Mouse (Mus musculus) forebrain, embryonic 16.5 days (tissue): ENCODE measurements around the gene Adarb1. TPM values are rescaled to one million over a fixed set of nuclear protein-coding genes. Genes with fewer than 3 reads are reported as not detected.

Source experiments
- ATAC-seq: fragments of 200-750 bp; cut with Nextera tagmentation; 2 replicates; pipeline ENCODE4 v1.8.0; 2017; ENCODE audit warnings: mild to moderate bottlenecking, moderate library complexity
- H3K27ac ChIP-seq: fragments of 300-500 bp; sonication (generic); 2 replicates; pipeline ENCODE4 v1.5.1; 2014; ENCODE audit warnings: low read length, control low read depth
- H3K27me3 ChIP-seq: fragments of 300-500 bp; sonication (generic); replicated peaks from 2 replicates; pipeline ENCODE4 v1.6.1; 2014; ENCODE audit warnings: low read length; ENCODE audit not compliant: control insufficient read depth, insufficient read depth
- H3K36me3 ChIP-seq: fragments of 300-500 bp; sonication (generic); 2 replicates; pipeline ENCODE4 v1.6.1; 2014; ENCODE audit not compliant: control insufficient read depth, insufficient read depth
- H3K4me1 ChIP-seq: fragments of 300-500 bp; sonication (generic); replicated peaks from 2 replicates; pipeline ENCODE4 v1.6.1; 2014; ENCODE audit warnings: low read length; ENCODE audit not compliant: control insufficient read depth, insufficient read depth
- H3K4me2 ChIP-seq: fragments of 300-500 bp; sonication (generic); 2 replicates; pipeline ENCODE4 v1.6.1; 2014; ENCODE audit warnings: mild to moderate bottlenecking, low read length, control low read depth
- H3K4me3 ChIP-seq: fragments of 300-500 bp; sonication (generic); replicated peaks from 2 replicates; pipeline ENCODE4 v1.5.1; 2014; ENCODE audit warnings: mild to moderate bottlenecking, low read length, control low read depth
- H3K9ac ChIP-seq: fragments of 300-500 bp; sonication (generic); replicated peaks from 2 replicates; pipeline ENCODE4 v1.6.1; 2014; ENCODE audit warnings: low read depth, low read length, control low read depth
- H3K9me3 ChIP-seq: fragments of 300-500 bp; sonication (generic); 2 replicates; pipeline ENCODE4 v1.6.1; 2016; ENCODE audit warnings: low read length; ENCODE audit not compliant: control insufficient read depth
- WGBS: fragments of 180-500 bp; shearing (Covaris S2); extraction: QIAGEN DNeasy Blood & Tissue Kit; methylation state at CpG from one replicate; pipeline ENCODE4 v1.1.7; 2014; 5-methylcytosine and 5-hydroxymethylcytosine counted together
- polyA plus RNA-seq: library from polyadenylated mRNA; unstranded; fragments of >200 nt; fragmentation: Nextera tagmentation; extraction: Ambion mirVana; gene quantifications from 2 replicates; pipeline ENCODE4 v1.2.1, GENCODE M21; 2015

Gene Adarb1
- polyA plus RNA-seq, 1 experiment from 2014 or later, result 17.8 TPM

- WGBS, result under 1% methylated on average over 69 of the region's 70 CpGs
- Histone ChIP-seq H3K4me1 (peaks cover 15% of the 10 kb centered on the region), H3K4me2 (peak overlapping the region; percentile 88), H3K4me3 (peak overlapping the region; percentile 76), H3K27ac (peak overlapping the region; percentile 47; the same call in 1 of the 2 replicates), H3K27me3 (peaks cover 5% of the 10 kb centered on the region), H3K9ac (peak overlapping the region; percentile 87), H3K9me3 (no peaks in the 10 kb centered on the region), H3K36me3 (no peaks in the 10 kb centered on the region)
- ATAC-seq, result peak; percentile 78
Measured at GRCm38 (mm10) chr10:77417240-77418102, 599 bp downstream of the Adarb1 start.

- peaks cover 15% of the 10 kb centered on the region for H3K4me1 ChIP-seq
Measured at GRCm38 (mm10) chr10:77416666-77417239, 1.3 kb downstream of the Adarb1 start.

GRCm38 (mm10) chr10:77415867-77416266, 2.2 kb downstream of the Adarb1 start:
- H3K9ac ChIP-seq, result no peak overlapping the region
- no peak overlapping the region for H3K4me3 ChIP-seq
- H3K4me1 ChIP-seq, result peaks cover 15% of the 10 kb centered on the region
- H3K27ac ChIP-seq, result no peak overlapping the region
- no peak for ATAC-seq
- WGBS, result 95% methylated on average over 5 of the region's 5 CpGs
- H3K4me2 ChIP-seq, result no peak overlapping the region
- H3K36me3 ChIP-seq, result no peaks in the 10 kb centered on the region
- H3K9me3 ChIP-seq, result no peaks in the 10 kb centered on the region
- peaks cover 5% of the 10 kb centered on the region for H3K27me3 ChIP-seq

More at GRCm38 (mm10) chr10:77416666-77417239, 1.3 kb downstream of the Adarb1 start:
- Histone ChIP-seq H3K36me3 (no peaks in the 10 kb centered on the region), H3K9me3 (no peaks in the 10 kb centered on the region), H3K27ac (no peak overlapping the region), H3K27me3 (peaks cover 5% of the 10 kb centered on the region), H3K4me2 (peak overlapping the region; percentile 88), H3K4me3 (peak overlapping the region; percentile 76), H3K9ac (peak overlapping the region; percentile 87)
- ATAC-seq, result no peak
- WGBS, result 6% methylated on average over 24 of the region's 24 CpGs

GRCm38 (mm10) chr10:77413791-77414190, 4.3 kb downstream of the Adarb1 start:
- no peak for ATAC-seq
- 34% methylated on average over 2 of the region's 2 CpGs for WGBS
- Histone ChIP-seq H3K27ac (no peak overlapping the region), H3K4me2 (no peak overlapping the region), H3K4me1 (peaks cover 13% of the 10 kb centered on the region), H3K9ac (no peak overlapping the region), H3K27me3 (peaks cover 5% of the 10 kb centered on the region), H3K4me3 (no peak overlapping the region), H3K9me3 (no peaks in the 10 kb centered on the region), H3K36me3 (no peaks in the 10 kb centered on the region)

- ATAC-seq, result no peak
- 72% methylated on average over 2 of the region's 2 CpGs for WGBS
- no peaks in the 10 kb centered on the region; the same call in 1 of the 2 replicates for H3K4me1 ChIP-seq
- H3K36me3 ChIP-seq, result no peaks in the 10 kb centered on the region
- no peak overlapping the region for H3K27ac ChIP-seq
- H3K9ac ChIP-seq, result no peak overlapping the region
- no peak overlapping the region for H3K4me2 ChIP-seq
- no peaks in the 10 kb centered on the region for H3K27me3 ChIP-seq
- no peak overlapping the region for H3K4me3 ChIP-seq
- no peaks in the 10 kb centered on the region for H3K9me3 ChIP-seq
Measured at GRCm38 (mm10) chr10:77409154-77409553, 8.9 kb downstream of the Adarb1 start.

- Histone ChIP-seq H3K27ac (no peak overlapping the region), H3K36me3 (no peaks in the 10 kb centered on the region), H3K4me1 (no peaks in the 10 kb centered on the region; the same call in 1 of the 2 replicates), H3K4me3 (no peak overlapping the region), H3K9me3 (no peaks in the 10 kb centered on the region), H3K9ac (no peak overlapping the region), H3K27me3 (no peaks in the 10 kb centered on the region), H3K4me2 (no peak overlapping the region)
- WGBS, result 81% methylated on average over 9 of the region's 9 CpGs
- no peak for ATAC-seq
Measured at GRCm38 (mm10) chr10:77408241-77408640, 9.8 kb downstream of the Adarb1 start.

- ATAC-seq, result no peak
- 78% methylated on average over 6 of the region's 6 CpGs for WGBS
- H3K27ac ChIP-seq, result no peak overlapping the region
- no peak overlapping the region for H3K9ac ChIP-seq
- no peaks in the 10 kb centered on the region for H3K9me3 ChIP-seq
- no peak overlapping the region for H3K4me2 ChIP-seq
- H3K27me3 ChIP-seq, result no peaks in the 10 kb centered on the region
- no peaks in the 10 kb centered on the region; the same call in 1 of the 2 replicates for H3K4me1 ChIP-seq
- H3K36me3 ChIP-seq, result no peaks in the 10 kb centered on the region
- H3K4me3 ChIP-seq, result no peak overlapping the region
Measured at GRCm38 (mm10) chr10:77406486-77406885, 11.6 kb downstream of the Adarb1 start.

GRCm38 (mm10) chr10:77402463-77402862, 15.6 kb downstream of the Adarb1 start:
- ATAC-seq, result no peak
- Histone ChIP-seq H3K27ac (no peak overlapping the region), H3K9ac (no peak overlapping the region), H3K27me3 (no peaks in the 10 kb centered on the region), H3K4me3 (no peak overlapping the region), H3K4me2 (no peak overlapping the region), H3K9me3 (no peaks in the 10 kb centered on the region), H3K36me3 (no peaks in the 10 kb centered on the region), H3K4me1 (no peaks in the 10 kb centered on the region; the same call in 1 of the 2 replicates)
- WGBS, result 81% methylated on average over 1 of the region's 1 CpGs

- Histone ChIP-seq H3K27ac (no peak overlapping the region), H3K27me3 (no peaks in the 10 kb centered on the region), H3K9ac (no peak overlapping the region), H3K36me3 (no peaks in the 10 kb centered on the region), H3K4me3 (no peak overlapping the region), H3K4me1 (no peaks in the 10 kb centered on the region; the same call in 1 of the 2 replicates), H3K9me3 (no peaks in the 10 kb centered on the region), H3K4me2 (no peak overlapping the region)
- no peak for ATAC-seq
- WGBS, result 93% methylated on average over 6 of the region's 6 CpGs
Measured at GRCm38 (mm10) chr10:77401039-77401438, 17.0 kb downstream of the Adarb1 start.
